Mouse (Mus musculus): ENCODE measurements around the gene Mast4.

DNA sequence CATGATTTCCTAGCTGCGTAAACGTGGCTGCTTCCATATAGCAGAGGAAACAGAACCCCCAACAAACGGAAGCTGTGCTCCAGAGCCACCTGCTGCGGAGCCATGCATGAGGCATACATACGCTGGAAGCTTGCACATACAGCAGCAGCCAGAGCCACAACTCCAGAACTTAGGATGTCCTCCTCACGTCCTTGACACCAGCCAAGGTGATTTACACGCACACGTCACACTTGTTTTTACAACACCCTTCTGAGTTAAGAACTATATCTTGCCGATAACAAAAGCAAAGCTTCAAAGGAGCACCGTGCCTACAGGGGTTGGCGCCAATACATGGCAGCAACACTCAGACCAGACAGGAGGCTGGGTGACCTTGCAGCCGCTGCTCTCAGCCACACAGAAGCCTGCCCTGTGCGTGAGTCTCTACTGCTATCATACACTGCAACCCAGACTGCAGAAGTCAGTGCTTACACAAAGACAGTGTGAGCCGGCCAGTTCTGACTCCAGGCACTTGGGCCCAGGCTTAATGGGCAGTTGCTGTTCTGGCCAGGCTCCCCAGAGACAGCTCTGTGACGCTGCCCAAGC lies 248.7 kb downstream of the Mast4 start:
- TF ChIP-seq CTCF (IDR thresholded peaks at IDR 0.05; ENCODE audit: low read depth, low read length) (no peak), POLR2A (IDR thresholded peaks at IDR 0.05; ENCODE audit: borderline replicate concordance, low read depth, low read length) (no peak)
